Mouse (Mus musculus) erythroblast, embryonic 14.5 days (primary cell): ENCODE results near the gene Ripply3.
"Not testable (repeated sequence)": the region's sequence is repeated elsewhere in the genome, so short reads cannot be mapped to it uniquely, and the experiment has no call there.

Source experiments
- GATA1 ChIP-seq: IDR thresholded peaks from 2 replicates; pipeline ENCODE4 v1.6.1; 2012; ENCODE audit warnings: low read length, inconsistent platforms, mixed read lengths
- TAL1 ChIP-seq: IDR thresholded peaks from 3 replicates; pipeline ENCODE4 v1.6.1; 2012; ENCODE audit warnings: low read length, inconsistent platforms, mixed read lengths

DNA sequence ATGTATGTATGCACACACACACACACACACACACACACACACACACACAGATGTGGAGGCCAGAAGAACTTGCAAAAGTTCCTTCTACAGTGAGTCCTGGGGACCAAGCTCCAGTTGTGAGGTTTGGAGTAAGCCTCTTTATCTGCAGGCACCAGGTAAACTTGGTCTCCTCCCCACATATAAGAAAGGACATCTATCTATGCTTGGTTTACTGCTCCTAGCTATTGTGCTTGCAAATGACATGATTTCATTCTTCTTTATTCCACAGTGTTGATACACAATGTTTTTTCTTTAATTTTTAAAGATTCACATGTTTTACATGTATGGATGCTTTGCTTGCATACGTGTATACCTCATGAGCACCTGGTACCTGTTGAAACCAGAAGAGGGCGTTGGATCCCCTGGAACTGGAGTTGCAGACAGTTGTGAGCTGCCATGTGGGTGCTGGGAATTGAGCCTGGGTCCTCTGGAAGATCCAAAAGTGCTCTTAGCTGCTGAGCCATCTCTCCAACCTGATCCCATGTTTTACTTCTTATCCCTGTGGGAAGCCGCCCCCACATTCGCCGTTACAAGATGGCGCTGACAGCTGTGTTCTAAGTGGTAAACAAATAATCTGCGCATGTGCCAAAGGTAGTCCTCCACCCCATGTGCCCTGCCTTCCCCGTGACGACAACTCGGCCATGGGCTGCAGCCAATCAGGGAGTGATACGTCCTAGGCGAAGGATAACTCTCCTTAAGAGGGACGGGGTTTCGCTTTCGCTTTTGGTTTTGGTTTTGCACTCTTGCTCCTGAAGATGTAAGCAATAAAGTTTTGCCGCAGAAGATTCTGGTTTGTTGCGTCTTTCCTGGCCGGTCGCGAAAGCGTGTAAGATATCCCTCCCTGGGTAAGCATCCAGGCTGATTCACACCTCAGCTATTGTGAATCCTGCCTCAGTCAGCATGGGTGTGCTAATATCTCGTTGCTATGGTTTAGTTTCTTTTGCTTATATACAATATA is 11.2 kb downstream of the Ripply3 start:
- TF ChIP-seq GATA1, TAL1: not testable (repeated sequence)
